Mouse (Mus musculus): ENCODE data around the gene Mkrn2os.
"Not testable (repeated sequence)": the region's sequence is repeated elsewhere in the genome, so short reads cannot be mapped to it uniquely, and the experiment has no call there.

The Mkrn2os gene

GRCm38 (mm10) chr6:115592458-115592857 lies at the start of gene Mkrn2os:
TSS of gene Mkrn2os (minus strand) at chr6:115592576.
- DNase-seq (ENCODE audit: low spot score in 2 of 2) = no peak

DNA sequence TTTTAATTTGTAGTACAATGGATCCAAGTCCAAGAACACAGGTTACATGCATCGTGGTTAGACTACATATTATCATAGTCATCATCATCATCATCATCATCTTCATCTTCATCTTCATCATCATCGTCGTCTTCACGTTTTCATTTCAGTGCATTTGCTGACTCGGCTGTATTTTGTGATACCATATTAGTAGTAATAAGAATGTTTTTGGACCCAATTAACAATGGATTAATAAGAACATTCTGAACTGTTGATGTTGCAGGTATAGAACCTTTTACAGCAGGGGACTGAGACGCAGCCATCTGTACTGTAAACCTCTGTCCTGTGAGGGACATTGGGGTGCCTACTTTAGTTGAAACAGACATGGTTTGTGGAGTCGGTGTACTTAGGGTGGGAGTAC lies 45.8 kb upstream of the Mkrn2os start:
- not testable (repeated sequence) for DNase-seq (ENCODE audit: low spot score in 2 of 2)

- no peak for DNase-seq (ENCODE audit: low spot score in 2 of 2)
Observed at GRCm38 (mm10) chr6:115634015-115634414, 41.6 kb upstream of the Mkrn2os start.

DNA sequence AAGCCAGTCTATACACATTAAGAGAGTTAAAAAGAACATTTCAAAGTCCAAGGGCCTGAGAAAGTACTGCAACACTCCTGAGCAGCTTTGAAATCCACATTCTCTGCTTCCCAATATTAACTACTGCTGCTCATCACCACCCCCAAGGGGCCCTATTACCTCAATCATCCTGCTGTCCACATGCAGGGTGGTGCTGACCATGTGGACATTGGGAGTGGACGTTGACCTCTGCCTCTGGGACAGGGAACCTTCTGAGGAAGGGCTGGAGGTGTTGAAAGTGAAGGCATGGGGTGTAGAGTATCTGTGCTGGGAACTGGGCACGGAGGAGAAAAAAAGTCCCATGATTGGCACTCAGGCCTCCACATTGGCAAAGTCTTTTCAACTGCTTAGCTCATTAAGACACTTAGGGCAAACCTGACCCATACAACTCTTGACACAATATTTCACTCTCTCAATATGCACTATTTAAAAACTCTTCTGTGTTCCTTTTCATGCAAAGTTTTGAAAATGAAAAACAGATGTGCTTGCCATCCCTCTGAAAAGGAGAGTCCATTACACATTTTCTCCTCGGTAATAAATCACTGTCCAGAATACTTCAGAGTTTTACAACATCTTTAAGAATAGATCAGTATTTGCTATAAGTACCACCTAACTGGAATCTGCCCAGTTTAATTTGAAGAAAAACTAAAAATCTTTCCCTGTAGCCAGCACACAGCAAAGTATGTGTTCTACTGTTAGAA lies 38.9 kb upstream of the Mkrn2os start:
- no peak for DNase-seq (ENCODE audit: low spot score in 2 of 2)

- no peak for DNase-seq (ENCODE audit: low spot score in 2 of 2)
Observed at GRCm38 (mm10) chr6:115626121-115626520, 33.7 kb upstream of the Mkrn2os start.

DNA sequence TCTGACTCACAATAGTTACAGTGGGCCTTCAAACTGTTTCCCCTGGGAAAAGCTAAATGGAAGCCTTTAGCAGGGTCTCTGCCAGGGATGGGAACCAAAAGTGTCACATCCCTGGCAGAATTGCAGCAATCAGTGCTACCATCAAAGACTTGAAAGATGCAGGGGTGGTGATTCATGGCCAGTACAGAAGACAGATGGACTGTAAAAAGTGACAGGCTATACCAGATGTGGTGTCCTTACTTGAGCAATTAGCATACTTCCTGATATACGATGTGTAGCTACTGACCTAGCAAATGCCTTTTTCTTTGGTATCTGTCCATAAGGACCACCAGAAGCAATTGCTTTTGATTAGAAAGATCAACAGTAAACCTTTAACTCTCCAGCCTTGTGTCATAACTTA lies 28.6 kb upstream of the Mkrn2os start:
- no peak for DNase-seq (ENCODE audit: low spot score in 2 of 2)

DNA sequence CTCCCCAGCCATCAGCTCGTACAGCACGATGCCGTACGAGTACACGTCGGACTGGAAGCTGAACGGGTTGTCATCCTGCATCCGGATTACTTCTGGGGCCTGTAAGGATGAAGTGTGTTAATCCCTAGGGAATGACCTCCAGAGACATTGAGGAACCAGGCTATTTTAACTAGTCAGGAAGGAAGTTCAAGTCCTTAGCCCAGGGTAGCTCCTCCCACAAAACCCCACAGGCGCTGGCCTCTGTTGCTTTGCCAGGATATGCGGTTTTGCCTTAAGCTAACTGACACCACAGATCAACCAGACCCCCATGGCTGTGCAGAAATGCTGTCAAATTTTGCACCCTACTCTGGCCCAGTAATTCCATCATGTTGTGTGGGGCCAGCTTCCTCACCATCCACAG lies 27.4 kb upstream of the Mkrn2os start:
- DNase-seq (ENCODE audit: low spot score in 2 of 2) = no peak

DNA sequence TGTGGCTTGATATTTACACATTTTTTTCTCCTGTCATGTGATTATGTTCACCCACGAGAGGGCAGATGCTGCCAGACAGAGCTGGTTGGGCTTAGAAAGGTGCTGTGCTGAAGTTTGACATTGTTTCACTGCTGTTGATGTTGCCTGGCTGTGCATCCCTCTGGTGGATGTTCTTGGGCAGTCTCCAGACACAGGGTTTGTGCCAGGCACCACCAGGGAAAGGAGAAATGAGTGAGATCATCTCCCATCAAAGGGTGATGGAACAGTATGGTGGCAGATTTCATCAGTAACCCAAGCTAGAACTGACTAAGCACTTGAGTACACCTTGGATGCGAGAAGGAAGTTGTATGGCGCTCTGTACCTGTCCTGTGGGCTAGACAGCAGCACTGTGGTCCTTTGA lies 23.6 kb upstream of the Mkrn2os start:
- no peak for DNase-seq (ENCODE audit: low spot score in 2 of 2)

- peak in 1 of 2 experiments; percentile 41 for DNase-seq (ENCODE audit: low spot score in 2 of 2)
Observed at GRCm38 (mm10) chr6:115613793-115614192, 21.4 kb upstream of the Mkrn2os start.

DNA sequence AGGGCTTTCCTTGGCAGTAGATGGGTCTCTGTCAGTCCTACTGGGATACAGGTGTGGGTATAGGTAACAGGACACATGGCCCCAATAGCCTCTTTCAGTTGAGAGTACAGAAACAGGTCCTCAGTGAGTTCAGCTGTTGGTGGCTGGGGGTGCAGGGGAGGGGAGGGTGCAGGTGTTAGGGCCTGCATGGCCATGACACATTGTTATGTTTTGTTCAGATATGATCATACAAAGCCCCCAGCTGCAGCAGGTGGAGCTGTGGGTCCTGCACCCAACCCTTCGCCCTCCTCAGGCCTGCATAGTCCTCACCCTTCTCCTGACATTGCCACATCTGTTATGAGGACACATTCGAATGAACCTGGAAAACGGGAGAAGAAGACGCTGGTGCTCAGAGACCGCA lies 17.9 kb upstream of the Mkrn2os start:
- no peak for DNase-seq (ENCODE audit: low spot score in 2 of 2)

DNA sequence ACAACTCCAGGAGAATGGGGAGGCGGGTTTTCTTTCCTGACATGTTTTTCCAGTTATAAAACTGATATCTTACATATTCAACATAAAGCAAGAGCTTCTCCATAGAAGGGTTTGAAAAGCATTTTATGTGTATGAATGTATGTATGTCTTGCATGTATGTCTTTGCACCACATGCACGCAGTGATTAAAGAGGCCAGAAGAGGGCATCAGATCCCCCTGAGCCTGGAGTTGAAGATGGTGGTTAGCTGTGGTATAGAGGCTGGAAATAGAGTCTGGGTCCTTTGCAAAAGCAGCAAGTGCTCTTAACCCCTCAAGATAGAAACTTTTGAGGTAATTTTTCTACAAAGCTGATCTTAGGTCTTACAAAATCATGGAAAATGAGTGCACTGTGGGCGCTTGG lies 16.7 kb upstream of the Mkrn2os start:
- DNase-seq (ENCODE audit: low spot score in 2 of 2) = no peak

GRCm38 (mm10) chr6:115607429-115607828 lies 15.1 kb upstream of the Mkrn2os start:
- peak; percentile 41 to 63 for DNase-seq (ENCODE audit: low spot score in 2 of 2)

DNA sequence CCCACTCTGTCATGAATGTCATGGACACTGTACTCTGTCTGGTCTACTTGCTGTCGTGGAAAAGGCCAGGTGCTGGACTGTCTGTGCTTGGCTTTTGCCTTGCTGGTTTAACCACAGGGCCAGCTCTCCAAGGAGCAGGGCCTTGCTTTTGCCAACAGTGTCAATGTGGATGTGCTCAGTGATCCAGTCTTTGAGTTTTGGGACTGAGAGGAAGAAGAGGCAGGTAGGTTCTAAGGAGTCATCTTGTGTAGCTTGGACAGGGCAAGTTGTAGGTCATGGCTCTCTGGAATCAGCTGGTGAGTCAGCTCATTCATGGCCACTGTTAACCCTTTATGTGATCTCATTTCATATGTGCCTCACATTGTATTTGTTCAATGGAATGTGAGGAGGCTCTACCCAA lies 14.1 kb upstream of the Mkrn2os start:
- no peak for DNase-seq (ENCODE audit: low spot score in 2 of 2)

GRCm38 (mm10) chr6:115601715-115602523 lies 9.5 kb upstream of the Mkrn2os start, which contains the start of gene Mkrn2:
TSS of gene Mkrn2 (plus strand) at chr6:115601902.
- peak; percentile 29 to 55 for DNase-seq (ENCODE audit: low spot score in 2 of 2)

DNA sequence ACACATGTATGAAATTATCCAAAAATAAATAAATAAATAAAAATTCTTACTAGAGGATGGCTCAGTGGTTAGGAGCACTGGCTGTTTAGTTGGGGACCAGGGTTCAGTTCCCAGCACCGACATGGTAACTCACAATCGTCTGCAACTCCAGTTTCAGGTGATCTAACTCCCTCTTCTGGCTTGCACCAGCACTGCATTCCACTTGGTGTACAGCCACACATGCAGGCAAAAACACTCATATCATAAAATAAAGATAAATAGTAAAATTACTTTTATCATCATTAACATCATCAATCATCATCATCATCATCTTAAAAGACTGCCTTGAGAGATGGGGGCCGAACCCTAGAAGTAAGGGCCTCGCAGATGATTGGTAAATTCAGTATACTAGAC lies 8.9 kb upstream of the Mkrn2os start:
- DNase-seq (ENCODE audit: low spot score in 2 of 2) = no peak

DNA sequence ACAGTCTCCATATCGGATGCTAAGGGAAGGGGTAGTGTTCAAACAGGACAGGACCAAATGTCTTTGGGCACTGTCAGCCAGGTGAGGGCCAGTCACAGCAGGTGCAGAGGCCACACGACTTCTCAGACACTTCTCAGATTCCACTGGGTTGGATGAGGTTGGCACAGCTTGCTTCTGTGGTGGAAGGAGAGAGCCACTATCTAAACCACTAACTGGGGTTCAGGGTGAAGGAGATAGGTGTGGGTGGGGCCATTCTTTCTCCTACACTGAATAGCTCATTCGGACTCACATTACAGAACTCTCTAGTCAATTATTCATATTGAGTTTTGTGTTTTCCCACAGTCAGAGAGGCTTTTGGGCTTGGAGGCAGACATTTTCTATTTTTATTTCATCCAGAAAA lies 3.3 kb upstream of the Mkrn2os start:
- no peak for DNase-seq (ENCODE audit: low spot score in 2 of 2)

DNA sequence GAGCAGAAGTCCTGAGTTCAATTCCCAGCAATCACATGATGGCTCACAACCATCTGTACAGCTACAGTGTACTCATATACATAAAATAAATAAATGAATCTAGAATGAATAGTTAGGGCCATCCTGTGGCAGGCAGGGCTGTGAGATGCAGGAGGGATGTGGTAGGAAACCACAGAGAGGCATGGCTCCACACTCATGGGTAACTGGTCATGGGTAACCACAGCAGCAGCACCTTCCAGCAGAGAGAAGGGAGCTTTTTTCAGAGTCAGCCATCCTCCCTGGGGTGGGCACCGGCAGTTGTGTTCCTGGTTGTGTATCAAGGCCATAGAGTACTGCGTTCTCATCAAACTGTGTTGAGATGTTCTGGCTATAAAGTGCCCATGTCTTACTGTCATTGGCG lies 2.1 kb upstream of the Mkrn2os start:
- no peak for DNase-seq (ENCODE audit: low spot score in 2 of 2)

- DNase-seq (ENCODE audit: low spot score in 2 of 2) = no peak
Observed at GRCm38 (mm10) chr6:115593252-115593651, 876 bp upstream of the Mkrn2os start.

- no peak for DNase-seq (ENCODE audit: low spot score in 2 of 2)
Observed at GRCm38 (mm10) chr6:115591692-115592359, 550 bp downstream of the Mkrn2os start.

- DNase-seq (ENCODE audit: low spot score in 2 of 2) = no peak
Observed at GRCm38 (mm10) chr6:115586321-115586720, 6.1 kb downstream of the Mkrn2os start.

DNA sequence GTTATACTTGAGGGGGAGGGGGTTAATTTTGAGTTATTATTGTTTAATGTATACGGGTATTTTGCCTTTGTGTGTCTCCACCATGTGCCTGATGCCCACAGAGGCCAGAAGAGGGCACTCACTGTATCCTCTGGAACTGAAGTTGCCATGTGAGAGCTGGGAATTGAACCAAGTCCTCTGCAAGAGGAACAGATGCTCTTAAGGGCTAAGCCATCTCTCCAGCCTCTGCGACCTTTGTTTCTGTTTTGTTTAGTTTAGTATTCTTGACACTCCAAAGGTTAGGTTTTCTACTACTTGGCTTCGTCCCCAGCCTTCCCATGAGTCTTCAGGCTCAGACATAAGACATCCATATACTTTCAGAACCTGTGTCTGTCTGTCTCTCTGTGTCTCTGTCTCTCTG lies 8.2 kb downstream of the Mkrn2os start:
- DNase-seq (ENCODE audit: low spot score in 2 of 2) = no peak

DNA sequence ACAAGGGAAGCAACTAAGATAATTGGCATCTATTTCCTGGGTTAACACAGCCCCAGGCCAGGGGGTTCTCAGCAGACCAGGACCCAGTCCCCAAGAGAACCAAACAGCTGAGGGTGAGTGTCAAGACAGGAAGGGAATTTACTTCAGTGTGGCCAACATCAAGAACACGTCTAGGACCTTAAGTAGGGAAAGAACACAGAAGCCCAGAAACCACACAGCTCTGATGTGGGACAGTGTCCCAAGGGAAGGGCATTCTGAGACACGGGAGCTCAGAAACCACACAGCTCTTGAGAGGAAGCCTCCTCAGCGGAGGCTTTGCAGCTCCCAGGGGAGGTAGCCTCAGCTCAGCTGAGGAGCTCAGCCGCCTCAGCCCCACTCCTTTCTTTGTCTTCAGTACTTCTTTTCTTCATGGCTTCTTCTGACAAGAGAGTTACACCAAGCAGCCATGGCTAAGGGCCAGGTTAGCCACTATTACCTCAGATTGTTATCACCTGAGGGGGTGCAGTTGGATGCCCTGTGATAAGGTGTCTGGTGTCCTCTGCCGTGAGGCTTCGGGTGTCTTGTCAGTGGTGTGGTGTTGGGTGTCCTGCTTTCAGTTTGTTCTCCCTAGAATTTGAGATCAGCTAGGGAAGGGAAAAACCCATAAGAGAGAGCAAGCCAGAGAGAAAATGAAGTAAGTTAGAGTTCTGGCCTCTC lies 8.8 kb downstream of the Mkrn2os start:
- no peak for DNase-seq (ENCODE audit: low spot score in 2 of 2)

Data from right cerebral cortex, postnatal 36 days (tissue).